Mouse (Mus musculus) liver, embryonic 16.5 days (tissue): ENCODE data around the gene Gm7697. TPM values are rescaled to one million over a fixed set of nuclear protein-coding genes. Genes with fewer than 3 reads are reported as not detected.
"Not testable (repeated sequence)": the region's sequence is repeated elsewhere in the genome, so short reads cannot be mapped to it uniquely, and the experiment has no call there.

Experiments
- ATAC-seq: fragments of 200-750 bp; cut with Nextera tagmentation; 2 replicates; pipeline ENCODE4 v1.8.0; 2017; ENCODE audit warnings: low read depth, mild to moderate bottlenecking, moderate number of reproducible peaks, moderate library complexity
- H3K27ac ChIP-seq: fragments of 300-500 bp; sonication (generic); 2 replicates; pipeline ENCODE4 v1.5.1; 2014; ENCODE audit warnings: mild to moderate bottlenecking, low read length
- H3K27me3 ChIP-seq: fragments of 300-500 bp; sonication (generic); 2 replicates; pipeline ENCODE4 v1.6.1; 2014; ENCODE audit warnings: low read depth, low read length, mixed read lengths; ENCODE audit not compliant: control insufficient read depth, insufficient read depth
- H3K36me3 ChIP-seq: fragments of 300-500 bp; sonication (generic); 2 replicates; pipeline ENCODE4 v1.6.1; 2014; ENCODE audit warnings: mild to moderate bottlenecking; ENCODE audit not compliant: control insufficient read depth, insufficient read depth
- H3K4me1 ChIP-seq: fragments of 300-500 bp; sonication (generic); 2 replicates; pipeline ENCODE4 v1.6.1; 2014; ENCODE audit warnings: low read depth, low read length, mixed read lengths; ENCODE audit not compliant: control insufficient read depth
- H3K4me2 ChIP-seq: fragments of 300-500 bp; sonication (generic); 2 replicates; pipeline ENCODE4 v1.6.1; 2014; ENCODE audit warnings: low read depth, low read length, mixed read lengths
- H3K4me3 ChIP-seq: fragments of 300-500 bp; sonication (generic); 2 replicates; pipeline ENCODE4 v1.5.1; 2014; ENCODE audit warnings: low read depth, mild to moderate bottlenecking, low read length
- H3K9ac ChIP-seq: fragments of 300-500 bp; sonication (generic); 2 replicates; pipeline ENCODE4 v1.6.1; 2014; ENCODE audit warnings: low read depth, low read length
- H3K9me3 ChIP-seq: fragments of 300-500 bp; sonication (generic); replicated peaks from 2 replicates; pipeline ENCODE4 v1.6.1; 2016; ENCODE audit warnings: low read length; ENCODE audit not compliant: control insufficient read depth
- WGBS: fragments of 180-500 bp; shearing (Covaris S2); extraction: QIAGEN DNeasy Blood & Tissue Kit; methylation state at CpG from one replicate; pipeline ENCODE4 v1.1.7; 2014; ENCODE audit not compliant: insufficient replicate concordance; 5-methylcytosine and 5-hydroxymethylcytosine counted together
- polyA plus RNA-seq: library from polyadenylated mRNA; unstranded; fragments of >200 nt; fragmentation: Nextera tagmentation; extraction: Ambion mirVana; gene quantifications from 2 replicates; pipeline ENCODE4 v1.2.1, GENCODE M21; 2015

Gm7697 gene
- polyA plus RNA-seq, 1 experiment from 2014 or later, result not detected

GRCm38 (mm10) chr8:69474946-69475345, 47.8 kb downstream of the Gm7697 start:
- H3K4me2 ChIP-seq, H3K27ac ChIP-seq, H3K4me1 ChIP-seq, H3K9ac ChIP-seq, H3K4me3 ChIP-seq, H3K27me3 ChIP-seq, ATAC-seq, H3K9me3 ChIP-seq, H3K36me3 ChIP-seq: not testable (repeated sequence)
- WGBS, result 67% methylated on average over 3 of the region's 3 CpGs

- not testable (repeated sequence) for H3K9me3 ChIP-seq, ATAC-seq, H3K36me3 ChIP-seq, H3K4me2 ChIP-seq, H3K9ac ChIP-seq, H3K27me3 ChIP-seq, H3K27ac ChIP-seq, H3K4me3 ChIP-seq, H3K4me1 ChIP-seq
- WGBS, result 84% methylated on average over 1 of the region's 3 CpGs
Measured at GRCm38 (mm10) chr8:69453465-69453864, 69.3 kb downstream of the Gm7697 start, which contains the start of gene Gm9495. Gene Gm9495 (minus strand): TSS chr8:69453565.

Other genes starting within 250 kb of the Gm7697 start
- gene Gm9495, start 69.4 kb downstream of the Gm7697 start, polyA plus RNA-seq, result not detected in 2 replicates
- gene Zfp868, start 102.6 kb upstream of the Gm7697 start, polyA plus RNA-seq, result 5.5 and 6.5 TPM in 2 replicates
- gene Zfp964, start 131.5 kb upstream of the Gm7697 start, polyA plus RNA-seq, result 0.39 and 0.42 TPM in 2 replicates
- 9.7 and 10.6 TPM in 2 replicates for gene Zfp869, start 187.7 kb upstream of the Gm7697 start, polyA plus RNA-seq
- gene Zfp963, start 227.0 kb upstream of the Gm7697 start, polyA plus RNA-seq, result 2.9 and 3.1 TPM in 2 replicates